Mouse (Mus musculus) spleen, adult 2 months (tissue): Measurements from ENCODE around the gene Prdm10. TPM values are rescaled to one million over a fixed set of nuclear protein-coding genes. Genes with fewer than 3 reads are reported as not detected.

Experiments used
- DNase-seq, 2 experiments: peaks; one replicate each; pipeline versions ENCODE4 v3.0.0 to v3.0.0-alpha.2; 2012 to 2021; ENCODE audit warnings: low spot score in 2 of 2, low read depth in 1 of 2
- H3K27ac ChIP-seq: fragments of 200-500 bp; 2 replicates; pipeline ENCODE4 v1.5.1; 2012; ENCODE audit warnings: low read length, inconsistent platforms; ENCODE audit not compliant: insufficient read depth
- H3K27me3 ChIP-seq: fragments of 200-500 bp; 2 replicates; pipeline ENCODE4 v1.6.1; 2012; ENCODE audit warnings: mild to moderate bottlenecking, moderate library complexity, low read length, inconsistent platforms; ENCODE audit not compliant: control insufficient read depth, insufficient read depth
- H3K36me3 ChIP-seq: fragments of 200-500 bp; 2 replicates; pipeline ENCODE4 v1.6.1; 2012; ENCODE audit warnings: mild to moderate bottlenecking, low read length, inconsistent platforms; ENCODE audit not compliant: control insufficient read depth, insufficient read depth
- H3K4me1 ChIP-seq: fragments of 200-500 bp; 2 replicates; pipeline ENCODE4 v1.6.1; 2011; ENCODE audit warnings: inconsistent platforms; ENCODE audit not compliant: control insufficient read depth, insufficient read depth, insufficient read length
- H3K4me3 ChIP-seq: fragments of 200-500 bp; 2 replicates; pipeline ENCODE4 v1.5.1; 2011; ENCODE audit warnings: mild to moderate bottlenecking, inconsistent platforms; ENCODE audit not compliant: insufficient read depth, insufficient read length; ENCODE audit errors: extremely low read depth
- CTCF ChIP-seq: fragments of 200-500 bp; IDR thresholded peaks from 2 replicates; pipeline ENCODE4 v1.5.1; 2011; ENCODE audit warnings: mild to moderate bottlenecking, inconsistent platforms; ENCODE audit not compliant: insufficient read depth, insufficient read length, insufficient replicate concordance; ENCODE audit errors: extremely low read depth
- POLR2A ChIP-seq: fragments of 200-500 bp; IDR thresholded peaks from 2 replicates; pipeline ENCODE4 v1.6.1; 2011; ENCODE audit warnings: low read depth, low read length, inconsistent platforms
- WGBS: fragments of 180-500 bp; shearing (Covaris S2); methylation state at CpG from one replicate; pipeline ENCODE4 v1.1.7; 2018; 5-methylcytosine and 5-hydroxymethylcytosine counted together
- polyA plus RNA-seq: library from polyadenylated mRNA; depleted of rRNA; stranded (reverse); fragments of >200 nt; gene quantifications from 2 replicates; pipeline ENCODE4 v1.2.3, GENCODE M21; 2012

The Prdm10 gene
- polyA plus RNA-seq, 1 experiment = 5.9 TPM

GRCm38 (mm10) chr9:31310662-31311061 lies 30.3 kb downstream of the Prdm10 start:
- Histone ChIP-seq H3K27me3 (no peaks in the 10 kb centered on the region), H3K27ac (no peak overlapping the region), H3K4me3 (no peak overlapping the region), H3K36me3 (no peaks in the 10 kb centered on the region), H3K4me1 (no peaks in the 10 kb centered on the region)
- 84% methylated on average over 4 of the region's 4 CpGs for WGBS
- no peak for DNase-seq
- no peak for TF ChIP-seq POLR2A
- no peak for TF ChIP-seq CTCF

GRCm38 (mm10) chr9:31313876-31314275 lies 33.5 kb downstream of the Prdm10 start:
- no peak for DNase-seq
- Histone ChIP-seq H3K4me1 (no peaks in the 10 kb centered on the region), H3K27ac (no peak overlapping the region), H3K27me3 (no peaks in the 10 kb centered on the region), H3K36me3 (no peaks in the 10 kb centered on the region), H3K4me3 (no peak overlapping the region)
- TF ChIP-seq CTCF (no peak), POLR2A (no peak)
- WGBS = 81% methylated on average over 1 of the region's 1 CpGs

- no peak overlapping the region for H3K4me3 ChIP-seq
- no peak for DNase-seq
- no peaks in the 10 kb centered on the region; the same call in 1 of the 2 replicates for H3K36me3 ChIP-seq
- TF ChIP-seq POLR2A (no peak), CTCF (no peak)
- H3K4me1 ChIP-seq = no peaks in the 10 kb centered on the region
- no peaks in the 10 kb centered on the region for H3K27me3 ChIP-seq
- WGBS = 93% methylated on average over 8 of the region's 8 CpGs
- no peak overlapping the region for H3K27ac ChIP-seq
Observed at GRCm38 (mm10) chr9:31315983-31316382, 35.6 kb downstream of the Prdm10 start.

- 96% methylated on average over 5 of the region's 5 CpGs for WGBS
Observed at GRCm38 (mm10) chr9:31318956-31319355, 38.6 kb downstream of the Prdm10 start.

GRCm38 (mm10) chr9:31320734-31321133 lies 40.4 kb downstream of the Prdm10 start:
- no peak for DNase-seq
- H3K27ac ChIP-seq = no peak overlapping the region
- no peaks in the 10 kb centered on the region; the same call in 1 of the 2 replicates for H3K36me3 ChIP-seq
- H3K4me3 ChIP-seq = no peak overlapping the region
- H3K4me1 ChIP-seq = no peaks in the 10 kb centered on the region
- no peaks in the 10 kb centered on the region for H3K27me3 ChIP-seq
- WGBS = 60% methylated on average over 1 of the region's 1 CpGs
- no peak for TF ChIP-seq POLR2A
- no peak for TF ChIP-seq CTCF

More at GRCm38 (mm10) chr9:31318956-31319355, 38.6 kb downstream of the Prdm10 start:
- Histone ChIP-seq H3K36me3 (no peaks in the 10 kb centered on the region; the same call in 1 of the 2 replicates), H3K4me1 (no peaks in the 10 kb centered on the region), H3K27ac (no peak overlapping the region), H3K27me3 (no peaks in the 10 kb centered on the region), H3K4me3 (no peak overlapping the region)
- no peak for DNase-seq
- TF ChIP-seq POLR2A (no peak), CTCF (no peak)

- H3K27ac ChIP-seq = no peak overlapping the region
- no peak overlapping the region for H3K4me3 ChIP-seq
- WGBS = 92% methylated on average over 4 of the region's 4 CpGs
- DNase-seq = no peak
- H3K36me3 ChIP-seq = no peaks in the 10 kb centered on the region; the same call in 1 of the 2 replicates
- TF ChIP-seq CTCF = no peak
- no peak for TF ChIP-seq POLR2A
- H3K27me3 ChIP-seq = no peaks in the 10 kb centered on the region
- H3K4me1 ChIP-seq = no peaks in the 10 kb centered on the region
Observed at GRCm38 (mm10) chr9:31321526-31321925, 41.2 kb downstream of the Prdm10 start.

- Histone ChIP-seq H3K27me3 (no peaks in the 10 kb centered on the region), H3K4me1 (no peaks in the 10 kb centered on the region), H3K4me3 (no peak overlapping the region), H3K36me3 (no peaks in the 10 kb centered on the region; the same call in 1 of the 2 replicates), H3K27ac (no peak overlapping the region)
- TF ChIP-seq POLR2A = no peak
- no peak for TF ChIP-seq CTCF
- no peak for DNase-seq
- 92% methylated on average over 5 of the region's 5 CpGs for WGBS
Observed at GRCm38 (mm10) chr9:31322090-31322489, 41.8 kb downstream of the Prdm10 start.
